Mouse (Mus musculus) hindbrain, embryonic 10.5 days (tissue): ENCODE results near the gene Gpx2. TPM values are rescaled to one million over a fixed set of nuclear protein-coding genes. Genes with fewer than 3 reads are reported as not detected.

Experiments used
- DNase-seq: peaks from one replicate; pipeline ENCODE4 v3.0.0-alpha.2; 2017; ENCODE audit warnings: low spot score
- H3K27ac ChIP-seq: fragments of 300-500 bp; sonication (generic); 2 replicates; pipeline ENCODE4 v1.5.1; 2016; ENCODE audit warnings: mild to moderate bottlenecking, moderate library complexity
- H3K27me3 ChIP-seq: fragments of 300-500 bp; sonication (generic); 2 replicates; pipeline ENCODE4 v1.6.1; 2016; ENCODE audit warnings: mild to moderate bottlenecking; ENCODE audit not compliant: poor library complexity, insufficient read depth, severe bottlenecking
- H3K36me3 ChIP-seq: fragments of 300-500 bp; sonication (generic); 2 replicates; pipeline ENCODE4 v1.6.1; 2016; ENCODE audit warnings: mild to moderate bottlenecking, moderate library complexity
- H3K4me1 ChIP-seq: fragments of 300-500 bp; sonication (generic); replicated peaks from 2 replicates; pipeline ENCODE4 v1.6.1; 2016; ENCODE audit warnings: mild to moderate bottlenecking
- H3K4me3 ChIP-seq: fragments of 300-500 bp; sonication (generic); 2 replicates; pipeline ENCODE4 v1.5.1; 2016; ENCODE audit warnings: mild to moderate bottlenecking, moderate library complexity
- H3K9me3 ChIP-seq: fragments of 300-500 bp; sonication (generic); 2 replicates; pipeline ENCODE4 v1.6.1; 2016; ENCODE audit warnings: mild to moderate bottlenecking, moderate library complexity
- WGBS: fragments of 180-500 bp; shearing (Covaris S2); methylation state at CpG from one replicate; pipeline ENCODE4 v1.1.7; 2016; 5-methylcytosine and 5-hydroxymethylcytosine counted together
- polyA plus RNA-seq: library from polyadenylated mRNA; unstranded; fragments of >200 nt; fragmentation: Nextera tagmentation; extraction: Ambion mirVana; gene quantifications from 2 replicates; pipeline ENCODE4 v1.2.1, GENCODE M21; 2016

Gpx2 gene
- polyA plus RNA-seq, result 0.49 TPM in 1 of 2 replicates, not detected in the other

- Histone ChIP-seq H3K4me1 (peaks cover 23% of the 10 kb centered on the region), H3K27ac (no peak within 1 kb of the TSS), H3K27me3 (0 out of 2 replicates have a peak, but pooled peaks cover 10% of the 10 kb centered on the region), H3K4me3 (no peak within 1 kb of the TSS), H3K36me3 (no peaks in the 10 kb centered on the region), H3K9me3 (no peaks in the 10 kb centered on the region)
- 75% methylated on average over 5 of the region's 5 CpGs for WGBS
- DNase-seq, result no peak
Observed at GRCm38 (mm10) chr12:76795350-76795749, at the start of gene Gpx2. Gene Gpx2 (minus strand): TSS chr12:76795554.

GRCm38 (mm10) chr12:76844346-76845061 lies 49.1 kb upstream of the Gpx2 start:
- Histone ChIP-seq H3K9me3 (no peaks in the 10 kb centered on the region), H3K36me3 (peaks cover 5% of the 10 kb centered on the region; the same call in 1 of the 2 replicates), H3K4me3 (no peak overlapping the region), H3K4me1 (no peaks in the 10 kb centered on the region), H3K27ac (no peak overlapping the region), H3K27me3 (no peaks in the 10 kb centered on the region)
- no peak for DNase-seq
- WGBS, result 92% methylated on average over 15 of the region's 15 CpGs

- no peak overlapping the region for H3K27ac ChIP-seq
- no peak for DNase-seq
- H3K9me3 ChIP-seq, result no peaks in the 10 kb centered on the region
- no peaks in the 10 kb centered on the region for H3K27me3 ChIP-seq
- 81% methylated on average over 6 of the region's 6 CpGs for WGBS
- peaks cover 5% of the 10 kb centered on the region; the same call in 1 of the 2 replicates for H3K36me3 ChIP-seq
- H3K4me1 ChIP-seq, result peaks cover 10% of the 10 kb centered on the region
- H3K4me3 ChIP-seq, result no peak overlapping the region
Observed at GRCm38 (mm10) chr12:76840081-76840480, 44.7 kb upstream of the Gpx2 start.

GRCm38 (mm10) chr12:76839298-76839697 lies 43.9 kb upstream of the Gpx2 start:
- Histone ChIP-seq H3K27ac (no peak overlapping the region), H3K4me1 (peaks cover 10% of the 10 kb centered on the region), H3K4me3 (no peak overlapping the region), H3K27me3 (no peaks in the 10 kb centered on the region), H3K36me3 (peaks cover 5% of the 10 kb centered on the region; the same call in 1 of the 2 replicates), H3K9me3 (no peaks in the 10 kb centered on the region)
- WGBS, result 93% methylated on average over 4 of the region's 4 CpGs
- DNase-seq, result no peak

GRCm38 (mm10) chr12:76837844-76838650 lies 42.7 kb upstream of the Gpx2 start:
- peaks cover 10% of the 10 kb centered on the region for H3K4me1 ChIP-seq
- H3K27me3 ChIP-seq, result no peaks in the 10 kb centered on the region; the same call in 1 of the 2 replicates
- H3K4me3 ChIP-seq, result peak overlapping the region; percentile 72
- no peak for DNase-seq
- peak overlapping the region; percentile 90 for H3K27ac ChIP-seq
- no peaks in the 10 kb centered on the region for H3K9me3 ChIP-seq
- WGBS, result 15% methylated on average over 21 of the region's 21 CpGs
- H3K36me3 ChIP-seq, result peaks cover 3% of the 10 kb centered on the region; the same call in 1 of the 2 replicates

GRCm38 (mm10) chr12:76837101-76837843 lies 41.9 kb upstream of the Gpx2 start:
- Histone ChIP-seq H3K4me1 (peaks cover 10% of the 10 kb centered on the region), H3K4me3 (peak overlapping the region; percentile 72), H3K27ac (peak overlapping the region; percentile 90), H3K9me3 (no peaks in the 10 kb centered on the region), H3K36me3 (no peaks in the 10 kb centered on the region), H3K27me3 (no peaks in the 10 kb centered on the region; the same call in 1 of the 2 replicates)
- WGBS, result under 1% methylated on average over 43 of the region's 43 CpGs
- DNase-seq, result peak; percentile 96

GRCm38 (mm10) chr12:76832704-76833103 lies 37.4 kb upstream of the Gpx2 start:
- no peak overlapping the region for H3K4me3 ChIP-seq
- no peaks in the 10 kb centered on the region; the same call in 1 of the 2 replicates for H3K27me3 ChIP-seq
- no peaks in the 10 kb centered on the region for H3K9me3 ChIP-seq
- H3K4me1 ChIP-seq, result 0 out of 2 replicates have a peak, but pooled peaks cover 2% of the 10 kb centered on the region
- no peak for DNase-seq
- WGBS, result 4% methylated on average over 3 of the region's 3 CpGs
- H3K36me3 ChIP-seq, result no peaks in the 10 kb centered on the region
- no peak overlapping the region for H3K27ac ChIP-seq

GRCm38 (mm10) chr12:76825283-76825682 lies 29.9 kb upstream of the Gpx2 start:
- WGBS, result 57% methylated on average over 4 of the region's 4 CpGs
- no peaks in the 10 kb centered on the region for H3K9me3 ChIP-seq
- peaks cover 29% of the 10 kb centered on the region for H3K4me1 ChIP-seq
- no peak overlapping the region for H3K27ac ChIP-seq
- DNase-seq, result no peak
- no peaks in the 10 kb centered on the region for H3K36me3 ChIP-seq
- H3K27me3 ChIP-seq, result peaks cover 58% of the 10 kb centered on the region
- H3K4me3 ChIP-seq, result no peak overlapping the region

DNA sequence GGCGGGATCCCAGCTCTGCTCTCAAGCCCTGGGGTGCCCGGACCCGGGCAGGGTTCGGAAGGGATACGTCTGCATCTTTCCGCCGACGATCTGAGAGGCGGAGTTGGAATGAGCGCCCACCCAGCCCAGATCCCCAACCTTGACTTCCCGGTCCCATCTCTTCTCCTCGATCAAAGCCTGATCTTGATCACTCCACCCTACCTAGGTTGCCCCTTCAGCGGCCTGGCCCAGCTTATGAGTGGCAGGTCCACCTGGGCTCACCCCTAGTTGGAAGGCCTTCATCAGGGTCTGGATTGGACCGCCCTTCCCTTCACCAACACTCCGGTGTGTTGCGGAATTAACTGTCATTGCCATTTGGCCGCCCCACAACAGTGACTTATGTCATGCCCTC lies 27.3 kb upstream of the Gpx2 start, which contains the start of gene Rab15:
Gene Rab15 (minus strand): TSS at position 258 of the 391 bp plus-strand sequence.
- Histone ChIP-seq H3K27me3 (peaks cover 74% of the 10 kb centered on the region), H3K4me3 (peak within 1 kb of the TSS; percentile 80), H3K27ac (peak within 1 kb of the TSS; percentile 87), H3K9me3 (no peaks in the 10 kb centered on the region), H3K4me1 (peaks cover 50% of the 10 kb centered on the region), H3K36me3 (no peaks in the 10 kb centered on the region)
- DNase-seq, result peak; percentile 36
- WGBS, result 3% methylated on average over 17 of the region's 17 CpGs

GRCm38 (mm10) chr12:76822002-76822650 lies 26.8 kb upstream of the Gpx2 start:
- peak; percentile 58 for DNase-seq
- Histone ChIP-seq H3K4me3 (peak overlapping the region; percentile 80), H3K9me3 (no peaks in the 10 kb centered on the region), H3K27me3 (peaks cover 74% of the 10 kb centered on the region), H3K27ac (peak overlapping the region; percentile 87), H3K4me1 (peaks cover 55% of the 10 kb centered on the region), H3K36me3 (no peaks in the 10 kb centered on the region)
- under 1% methylated on average over 66 of the region's 66 CpGs for WGBS

DNA sequence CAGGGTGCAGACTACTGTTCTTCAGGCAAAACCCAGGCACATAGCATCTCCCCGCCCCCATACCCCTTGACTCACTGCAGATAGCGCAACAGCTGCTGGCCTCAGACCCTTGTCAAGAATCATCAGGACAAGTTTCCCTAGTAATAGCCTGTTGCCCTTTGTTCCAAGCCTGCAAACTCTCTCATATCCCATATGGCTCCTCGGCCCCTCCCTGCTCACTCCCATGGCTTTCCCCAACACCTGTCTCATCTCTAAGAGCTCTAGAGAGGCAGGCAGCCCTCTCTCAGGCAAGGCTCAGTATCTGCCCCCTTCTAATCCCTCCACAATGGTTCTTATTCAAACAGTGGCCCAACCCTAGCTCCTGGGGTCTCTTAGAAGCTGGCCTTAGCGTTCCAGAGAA lies 25.3 kb upstream of the Gpx2 start:
- Histone ChIP-seq H3K9me3 (no peaks in the 10 kb centered on the region), H3K4me3 (peak overlapping the region; percentile 80; the same call in 1 of the 2 replicates), H3K27ac (peak overlapping the region; percentile 87), H3K27me3 (peaks cover 68% of the 10 kb centered on the region), H3K36me3 (no peaks in the 10 kb centered on the region), H3K4me1 (peaks cover 63% of the 10 kb centered on the region)
- no peak for DNase-seq
- WGBS, result 46% methylated on average over 4 of the region's 4 CpGs

- no peaks in the 10 kb centered on the region for H3K9me3 ChIP-seq
- no peak for DNase-seq
- peaks cover 60% of the 10 kb centered on the region for H3K27me3 ChIP-seq
- H3K4me3 ChIP-seq, result no peak overlapping the region
- 81% methylated on average over 6 of the region's 6 CpGs for WGBS
- H3K27ac ChIP-seq, result no peak overlapping the region
- peaks cover 61% of the 10 kb centered on the region for H3K4me1 ChIP-seq
- H3K36me3 ChIP-seq, result no peaks in the 10 kb centered on the region
Observed at GRCm38 (mm10) chr12:76819816-76820215, 24.5 kb upstream of the Gpx2 start.
